Mouse (Mus musculus): ENCODE data around the gene Limk2. TPM values are rescaled to one million over a fixed set of nuclear protein-coding genes. Genes with fewer than 3 reads are reported as not detected.

Gene Limk2
- total RNA-seq, 2 experiments from 2014 or later, result 123 to 126 TPM

Other genes starting within 250 kb of the Limk2 start
- gene Sfi1, start 215.7 kb downstream of the Limk2 start, total RNA-seq (2021), result 10 to 100 TPM; 51.9 to 73.2 TPM
- gene Eif4enif1, start 206.8 kb downstream of the Limk2 start, total RNA-seq (2021), result 10 to 100 TPM; 60.6 to 62.1 TPM
- gene Drg1, start 142.8 kb downstream of the Limk2 start, total RNA-seq (2021), result 10 to 100 TPM; 86.9 to 88.6 TPM
- gene Patz1, start 120.3 kb downstream of the Limk2 start, total RNA-seq (2021), result 10 to 100 TPM; 43.3 to 46.5 TPM
- gene Pik3ip1, start 78.8 kb downstream of the Limk2 start, total RNA-seq (2021), result 10 to 100 TPM; 20.5 to 24.0 TPM
- gene Rnf185, start 43.2 kb upstream of the Limk2 start, total RNA-seq (2021), result 10 to 100 TPM; 22.2 TPM
- gene Pla2g3, start 79.1 kb upstream of the Limk2 start, total RNA-seq (2021), result 10 to 100 TPM in 1 of 2 experiments, 1 to 10 TPM in 1; 6.9 to 19.4 TPM
- gene Inpp5j, start 95.6 kb upstream of the Limk2 start, total RNA-seq (2021), result 10 to 100 TPM; 34.7 to 40.4 TPM
- gene Selenom, start 105.5 kb upstream of the Limk2 start, total RNA-seq (2021), result 100 to 1,000 TPM; 198 TPM
- gene Smtn, start 131.4 kb upstream of the Limk2 start, total RNA-seq (2021), result 10 to 100 TPM; 11.8 to 14.6 TPM
- gene Morc2a, start 240.0 kb upstream of the Limk2 start, total RNA-seq (2021), result 10 to 100 TPM; 49.8 to 53.1 TPM